Mouse (Mus musculus): ENCODE data around the gene Zbtb4. TPM values are rescaled to one million over a fixed set of nuclear protein-coding genes. Genes with fewer than 3 reads are reported as not detected.

The Zbtb4 gene
- polyA plus RNA-seq, 1 experiment from 2014 or later: 5.3 TPM

- no peaks in the 10 kb centered on the region for H3K36me3 ChIP-seq
- no peak overlapping the region for H3K4me2 ChIP-seq
- no peaks in the 10 kb centered on the region for H3K4me1 ChIP-seq
- no peak overlapping the region for H3K4me3 ChIP-seq (replicated peaks)
- H3K27ac ChIP-seq (replicated peaks): no peak overlapping the region
- WGBS: 75% methylated on average over 5 of the region's 5 CpGs
- no peak overlapping the region for H3K9ac ChIP-seq (replicated peaks)
- peaks cover 8% of the 10 kb centered on the region for H3K27me3 ChIP-seq (replicated peaks)
- no peaks in the 10 kb centered on the region for H3K9me3 ChIP-seq (replicated peaks)
- no peak for ATAC-seq (ENCODE audit: low FRiP score)
Measured at GRCm38 (mm10) chr11:69789431-69789830, 23.7 kb downstream of the Zbtb4 start.

- H3K36me3 ChIP-seq: no peaks in the 10 kb centered on the region
- peaks cover 17% of the 10 kb centered on the region for H3K27me3 ChIP-seq (replicated peaks)
- H3K4me1 ChIP-seq: peaks cover 12% of the 10 kb centered on the region
- 77% methylated on average over 5 of the region's 5 CpGs for WGBS
- H3K9ac ChIP-seq (replicated peaks): no peak overlapping the region
- no peak for ATAC-seq (ENCODE audit: low FRiP score)
- H3K4me3 ChIP-seq (replicated peaks): no peak overlapping the region
- no peaks in the 10 kb centered on the region for H3K9me3 ChIP-seq (replicated peaks)
- no peak overlapping the region for H3K27ac ChIP-seq (replicated peaks)
- H3K4me2 ChIP-seq: no peak overlapping the region
Measured at GRCm38 (mm10) chr11:69791420-69791819, 25.7 kb downstream of the Zbtb4 start.

- 67% methylated on average over 5 of the region's 5 CpGs for WGBS
Measured at GRCm38 (mm10) chr11:69793429-69793828, 27.7 kb downstream of the Zbtb4 start.

GRCm38 (mm10) chr11:69795168-69795982 lies 29.7 kb downstream of the Zbtb4 start, which contains the start of gene Chrnb1:
Chrnb1 (minus strand) TSS chr11:69795943.
- Histone ChIP-seq H3K4me1 (peaks cover 28% of the 10 kb centered on the region), H3K4me3 (replicated peaks) (peak within 1 kb of the TSS; percentile 46), H3K27ac (replicated peaks) (0 out of 2 replicates have a peak within 1 kb of the TSS, but pooled peaks have one; percentile 33), H3K9me3 (replicated peaks) (no peaks in the 10 kb centered on the region), H3K4me2 (peak within 1 kb of the TSS; percentile 85), H3K27me3 (replicated peaks) (peaks cover 30% of the 10 kb centered on the region), H3K9ac (replicated peaks) (peak within 1 kb of the TSS; percentile 43), H3K36me3 (no peaks in the 10 kb centered on the region)
- 2% methylated on average over 52 of the region's 52 CpGs for WGBS
- peak; percentile 89 for ATAC-seq (ENCODE audit: low FRiP score)

More at GRCm38 (mm10) chr11:69793429-69793828, 27.7 kb downstream of the Zbtb4 start:
- no peak overlapping the region for H3K9ac ChIP-seq (replicated peaks)
- no peak overlapping the region for H3K4me3 ChIP-seq (replicated peaks)
- peaks cover 30% of the 10 kb centered on the region for H3K27me3 ChIP-seq (replicated peaks)
- no peak overlapping the region for H3K27ac ChIP-seq (replicated peaks)
- no peaks in the 10 kb centered on the region for H3K9me3 ChIP-seq (replicated peaks)
- no peaks in the 10 kb centered on the region for H3K36me3 ChIP-seq
- H3K4me1 ChIP-seq: peaks cover 12% of the 10 kb centered on the region
- ATAC-seq (ENCODE audit: low FRiP score): no peak
- no peak overlapping the region for H3K4me2 ChIP-seq

- no peak for ATAC-seq (ENCODE audit: low FRiP score)
- H3K27me3 ChIP-seq (replicated peaks): peaks cover 30% of the 10 kb centered on the region
- H3K9me3 ChIP-seq (replicated peaks): no peaks in the 10 kb centered on the region
- peaks cover 33% of the 10 kb centered on the region for H3K4me1 ChIP-seq
- peak overlapping the region; percentile 85 for H3K4me2 ChIP-seq
- H3K27ac ChIP-seq (replicated peaks): no peak overlapping the region
- H3K36me3 ChIP-seq: no peaks in the 10 kb centered on the region
- H3K9ac ChIP-seq (replicated peaks): no peak overlapping the region; the same call in 1 of the 2 replicates
- 1% methylated on average over 13 of the region's 13 CpGs for WGBS
- peak overlapping the region; percentile 46 for H3K4me3 ChIP-seq (replicated peaks)
Measured at GRCm38 (mm10) chr11:69795983-69796435, 30.3 kb downstream of the Zbtb4 start.

GRCm38 (mm10) chr11:69797924-69798323 lies 32.2 kb downstream of the Zbtb4 start:
- WGBS: 81% methylated on average over 7 of the region's 7 CpGs
- H3K4me1 ChIP-seq: peaks cover 52% of the 10 kb centered on the region

GRCm38 (mm10) chr11:69799394-69800137 lies 33.9 kb downstream of the Zbtb4 start:
- WGBS: 13% methylated on average over 12 of the region's 12 CpGs
- Histone ChIP-seq H3K9ac (replicated peaks) (peak overlapping the region; percentile 57), H3K27ac (replicated peaks) (peak overlapping the region; percentile 94), H3K4me3 (replicated peaks) (peak overlapping the region; percentile 63), H3K9me3 (replicated peaks) (no peaks in the 10 kb centered on the region), H3K4me1 (peaks cover 68% of the 10 kb centered on the region), H3K27me3 (replicated peaks) (peaks cover 22% of the 10 kb centered on the region), H3K36me3 (no peaks in the 10 kb centered on the region), H3K4me2 (peak overlapping the region; percentile 87)
- no peak for ATAC-seq (ENCODE audit: low FRiP score)

More at GRCm38 (mm10) chr11:69797924-69798323, 32.2 kb downstream of the Zbtb4 start:
- no peak overlapping the region for H3K27ac ChIP-seq (replicated peaks)
- no peaks in the 10 kb centered on the region for H3K36me3 ChIP-seq
- peaks cover 30% of the 10 kb centered on the region for H3K27me3 ChIP-seq (replicated peaks)
- ATAC-seq (ENCODE audit: low FRiP score): no peak
- no peak overlapping the region for H3K4me2 ChIP-seq
- H3K9ac ChIP-seq (replicated peaks): no peak overlapping the region
- H3K9me3 ChIP-seq (replicated peaks): no peaks in the 10 kb centered on the region
- H3K4me3 ChIP-seq (replicated peaks): no peak overlapping the region

GRCm38 (mm10) chr11:69800138-69800391 lies 34.4 kb downstream of the Zbtb4 start:
- H3K4me2 ChIP-seq: peak overlapping the region; percentile 87
- WGBS: 0% methylated on average over 11 of the region's 11 CpGs
- H3K36me3 ChIP-seq: no peaks in the 10 kb centered on the region
- H3K27me3 ChIP-seq (replicated peaks): peaks cover 24% of the 10 kb centered on the region
- peak overlapping the region; percentile 57 for H3K9ac ChIP-seq (replicated peaks)
- peaks cover 71% of the 10 kb centered on the region for H3K4me1 ChIP-seq
- H3K9me3 ChIP-seq (replicated peaks): no peaks in the 10 kb centered on the region
- peak; percentile 12; the same call in 1 of the 2 replicates for ATAC-seq (ENCODE audit: low FRiP score)
- H3K4me3 ChIP-seq (replicated peaks): peak overlapping the region; percentile 63
- peak overlapping the region; percentile 94 for H3K27ac ChIP-seq (replicated peaks)

GRCm38 (mm10) chr11:69800392-69801197 lies 34.9 kb downstream of the Zbtb4 start:
- Histone ChIP-seq H3K4me2 (peak overlapping the region; percentile 87), H3K4me1 (peaks cover 71% of the 10 kb centered on the region), H3K36me3 (no peaks in the 10 kb centered on the region), H3K9me3 (replicated peaks) (no peaks in the 10 kb centered on the region), H3K9ac (replicated peaks) (peak overlapping the region; percentile 57), H3K27ac (replicated peaks) (peak overlapping the region; percentile 94), H3K4me3 (replicated peaks) (peak overlapping the region; percentile 63), H3K27me3 (replicated peaks) (peaks cover 28% of the 10 kb centered on the region)
- peak; percentile 82 for ATAC-seq (ENCODE audit: low FRiP score)
- WGBS: 1% methylated on average over 36 of the region's 36 CpGs

GRCm38 (mm10) chr11:69801379-69801977 lies 35.8 kb downstream of the Zbtb4 start, which contains the start of gene Fgf11:
Fgf11 (minus strand) TSS chr11:69801857.
- under 1% methylated on average over 33 of the region's 33 CpGs for WGBS
- H3K27ac ChIP-seq (replicated peaks): peak within 1 kb of the TSS; percentile 94
- peak within 1 kb of the TSS; percentile 87 for H3K4me2 ChIP-seq
- peak within 1 kb of the TSS; percentile 63 for H3K4me3 ChIP-seq (replicated peaks)
- H3K9ac ChIP-seq (replicated peaks): peak within 1 kb of the TSS; percentile 57
- peaks cover 31% of the 10 kb centered on the region for H3K27me3 ChIP-seq (replicated peaks)
- H3K4me1 ChIP-seq: peaks cover 67% of the 10 kb centered on the region
- no peaks in the 10 kb centered on the region for H3K9me3 ChIP-seq (replicated peaks)
- no peak for ATAC-seq (ENCODE audit: low FRiP score)
- H3K36me3 ChIP-seq: no peaks in the 10 kb centered on the region

- Histone ChIP-seq H3K4me3 (replicated peaks) (peak overlapping the region; percentile 63), H3K27me3 (replicated peaks) (peaks cover 25% of the 10 kb centered on the region), H3K9me3 (replicated peaks) (no peaks in the 10 kb centered on the region), H3K4me2 (peak overlapping the region; percentile 87), H3K9ac (replicated peaks) (peak overlapping the region; percentile 57), H3K4me1 (peaks cover 67% of the 10 kb centered on the region), H3K27ac (replicated peaks) (peak overlapping the region; percentile 94), H3K36me3 (no peaks in the 10 kb centered on the region)
- peak; percentile 32 for ATAC-seq (ENCODE audit: low FRiP score)
- WGBS: under 1% methylated on average over 33 of the region's 33 CpGs
Measured at GRCm38 (mm10) chr11:69802648-69803105, 37.0 kb downstream of the Zbtb4 start.

Measured in neural tube, embryonic 15.5 days (tissue).